Mouse (Mus musculus): ENCODE data around the gene Elf2. TPM values are rescaled to one million over a fixed set of nuclear protein-coding genes. Genes with fewer than 3 reads are reported as not detected.

Elf2 gene
- 27.5 TPM for polyA plus RNA-seq (2014; fragmentation: Illumina TruSeq; extraction: RNeasy Lipid Tissue Mini Kit (QIAGEN cat#74804); ENCODE audit: low read depth, low replicate concordance)

GRCm38 (mm10) chr3:51340552-51341267 is at the start of gene Elf2:
Gene Elf2, minus strand, starts transcription at chr3:51340663.

GRCm38 (mm10) chr3:51224363-51225225 is 115.9 kb downstream of the Elf2 start, which contains the start of gene Noct:
Gene Noct, plus strand, starts transcription at chr3:51224447.

Other genes with a start within 250 kb of the Elf2 start
- 13.9 TPM for gene Noct, start 116.2 kb downstream of the Elf2 start, polyA plus RNA-seq (2014; fragmentation: Illumina TruSeq; extraction: RNeasy Lipid Tissue Mini Kit (QIAGEN cat#74804); ENCODE audit: low read depth, low replicate concordance)
- gene Mgarp, start 56.1 kb upstream of the Elf2 start, polyA plus RNA-seq (2014; fragmentation: Illumina TruSeq; extraction: RNeasy Lipid Tissue Mini Kit (QIAGEN cat#74804); ENCODE audit: low read depth, low replicate concordance): not detected
- 729 TPM for gene Ndufc1, start 68.3 kb upstream of the Elf2 start, polyA plus RNA-seq (2014; fragmentation: Illumina TruSeq; extraction: RNeasy Lipid Tissue Mini Kit (QIAGEN cat#74804); ENCODE audit: low read depth, low replicate concordance)
- 103 TPM for gene Naa15, start 74.5 kb upstream of the Elf2 start, polyA plus RNA-seq (2014; fragmentation: Illumina TruSeq; extraction: RNeasy Lipid Tissue Mini Kit (QIAGEN cat#74804); ENCODE audit: low read depth, low replicate concordance)
- gene Rab33b, start 143.3 kb upstream of the Elf2 start, polyA plus RNA-seq (2014; fragmentation: Illumina TruSeq; extraction: RNeasy Lipid Tissue Mini Kit (QIAGEN cat#74804); ENCODE audit: low read depth, low replicate concordance): 24.6 TPM
- 18.8 TPM for gene Setd7, start 220.2 kb upstream of the Elf2 start, polyA plus RNA-seq (2014; fragmentation: Illumina TruSeq; extraction: RNeasy Lipid Tissue Mini Kit (QIAGEN cat#74804); ENCODE audit: low read depth, low replicate concordance)